Mouse (Mus musculus) left cerebral cortex, adult 11 months (tissue): ENCODE measurements at regions not wholly inside any gene's neighbourhood (a gene's known extent, or its start where the extent isn't known, plus 50 kb on each side); places are given as distances from the start of the nearest gene placed in this dataset.

Experiments used
- DNase-seq: peaks from one replicate; pipeline ENCODE4 v3.0.0; 2022; ENCODE audit warnings: low spot score

- DNase-seq: no peak
Observed at GRCm38 (mm10) chr12:26778796-26779195, 309.8 kb downstream of the Cmpk2 start.

- no peak for DNase-seq
Observed at GRCm38 (mm10) chr12:26776986-26777385, 308.0 kb downstream of the Cmpk2 start.

GRCm38 (mm10) chr12:26774016-26774415, 305.0 kb downstream of the Cmpk2 start:
- no peak for DNase-seq

GRCm38 (mm10) chr12:26770753-26771583, 302.0 kb downstream of the Cmpk2 start:
- DNase-seq: no peak

GRCm38 (mm10) chr12:26767551-26767950, 298.5 kb downstream of the Cmpk2 start:
- DNase-seq: no peak

- no peak for DNase-seq
Observed at GRCm38 (mm10) chr12:26758657-26759325, 289.8 kb downstream of the Cmpk2 start.

GRCm38 (mm10) chr12:26756284-26756683, 287.3 kb downstream of the Cmpk2 start:
- DNase-seq: no peak

GRCm38 (mm10) chr12:26754611-26755010, 285.6 kb downstream of the Cmpk2 start:
- no peak for DNase-seq

GRCm38 (mm10) chr12:26734558-26734897, 265.5 kb downstream of the Cmpk2 start:
- no peak for DNase-seq

GRCm38 (mm10) chr12:26733822-26734557, 265.0 kb downstream of the Cmpk2 start:
- no peak for DNase-seq

- DNase-seq: no peak
Observed at GRCm38 (mm10) chr12:26723399-26723798, 254.4 kb downstream of the Cmpk2 start.

- DNase-seq: no peak
Observed at GRCm38 (mm10) chr12:26698838-26699237, 229.8 kb downstream of the Cmpk2 start.

GRCm38 (mm10) chr12:26688048-26688447, 219.0 kb downstream of the Cmpk2 start:
- DNase-seq: no peak

- DNase-seq: no peak
Observed at GRCm38 (mm10) chr12:26680568-26680947, 211.6 kb downstream of the Cmpk2 start.

- no peak for DNase-seq
Observed at GRCm38 (mm10) chr12:26679887-26680567, 211.0 kb downstream of the Cmpk2 start.

GRCm38 (mm10) chr12:26665466-26665865, 196.5 kb downstream of the Cmpk2 start:
- no peak for DNase-seq

- no peak for DNase-seq
Observed at GRCm38 (mm10) chr12:26654251-26654650, 185.2 kb downstream of the Cmpk2 start.

- DNase-seq: no peak
Observed at GRCm38 (mm10) chr12:26653781-26654180, 184.8 kb downstream of the Cmpk2 start.

- DNase-seq: no peak
Observed at GRCm38 (mm10) chr12:26646141-26646540, 177.1 kb downstream of the Cmpk2 start.

- DNase-seq: no peak
Observed at GRCm38 (mm10) chr12:26635665-26636241, 166.7 kb downstream of the Cmpk2 start.

- DNase-seq: no peak
Observed at GRCm38 (mm10) chr12:26635253-26635652, 166.2 kb downstream of the Cmpk2 start.

- no peak for DNase-seq
Observed at GRCm38 (mm10) chr12:26631795-26632122, 162.8 kb downstream of the Cmpk2 start.
